Mouse (Mus musculus) stomach, embryonic 16.5 days (tissue): Measurements from ENCODE around the gene Sh3pxd2a. TPM values are rescaled to one million over a fixed set of nuclear protein-coding genes. Genes with fewer than 3 reads are reported as not detected.
A peak's percentile ranks its signal among the peaks of the same experiment; 100 is the strongest.

Experiments
- ATAC-seq: fragments of 200-750 bp; cut with Nextera tagmentation; 2 replicates; pipeline ENCODE4 v1.8.0; 2017; ENCODE audit warnings: moderate number of reproducible peaks, moderate TSS enrichment; ENCODE audit not compliant: insufficient read depth, low FRiP score
- H3K27ac ChIP-seq: fragments of 300-500 bp; sonication (generic); 2 replicates; pipeline ENCODE4 v1.5.1; 2014; ENCODE audit warnings: low read length
- H3K27me3 ChIP-seq: fragments of 300-500 bp; sonication (generic); 2 replicates; pipeline ENCODE4 v1.6.1; 2014; ENCODE audit warnings: low read length, control low read depth, mixed read lengths; ENCODE audit not compliant: control insufficient read depth, insufficient read depth
- H3K36me3 ChIP-seq: fragments of 300-500 bp; sonication (generic); 2 replicates; pipeline ENCODE4 v1.6.1; 2014; ENCODE audit warnings: low read length; ENCODE audit not compliant: control insufficient read depth, insufficient read depth
- H3K4me1 ChIP-seq: fragments of 300-500 bp; sonication (generic); 2 replicates; pipeline ENCODE4 v1.6.1; 2014; ENCODE audit warnings: low read length, control low read depth, mixed read lengths; ENCODE audit not compliant: control insufficient read depth, insufficient read depth
- H3K4me2 ChIP-seq: fragments of 300-500 bp; sonication (generic); 2 replicates; pipeline ENCODE4 v1.6.1; 2014; ENCODE audit warnings: low read depth, low read length, mixed read lengths
- H3K4me3 ChIP-seq: fragments of 300-500 bp; sonication (generic); replicated peaks from 2 replicates; pipeline ENCODE4 v1.5.1; 2014; ENCODE audit warnings: mild to moderate bottlenecking, low read length
- H3K9ac ChIP-seq: fragments of 300-500 bp; sonication (generic); 2 replicates; pipeline ENCODE4 v1.6.1; 2014; ENCODE audit warnings: low read length
- H3K9me3 ChIP-seq: fragments of 300-500 bp; sonication (generic); replicated peaks from 2 replicates; pipeline ENCODE4 v1.6.1; 2016; ENCODE audit warnings: low read length, control low read depth; ENCODE audit not compliant: control insufficient read depth
- WGBS: fragments of 180-500 bp; shearing (Covaris S2); extraction: QIAGEN DNeasy Blood & Tissue Kit; methylation state at CpG from one replicate; pipeline ENCODE4 v1.1.7; 2014; 5-methylcytosine and 5-hydroxymethylcytosine counted together
- polyA plus RNA-seq: library from polyadenylated mRNA; unstranded; fragments of >200 nt; fragmentation: Nextera tagmentation; extraction: Ambion mirVana; gene quantifications from 2 replicates; pipeline ENCODE4 v1.2.1, GENCODE M21; 2015

The Sh3pxd2a gene
- polyA plus RNA-seq, 1 experiment from 2014 or later: 6.6 TPM

GRCm38 (mm10) chr19:47462725-47463124 lies 1.5 kb downstream of the Sh3pxd2a start:
- Histone ChIP-seq H3K4me3 (peak overlapping the region; percentile 80), H3K9ac (peak overlapping the region; percentile 92), H3K4me2 (peak overlapping the region; percentile 96), H3K9me3 (no peaks in the 10 kb centered on the region), H3K36me3 (no peaks in the 10 kb centered on the region), H3K27ac (no peak overlapping the region), H3K4me1 (peaks cover 47% of the 10 kb centered on the region), H3K27me3 (no peaks in the 10 kb centered on the region)
- no peak for ATAC-seq
- WGBS: 29% methylated on average over 6 of the region's 6 CpGs

GRCm38 (mm10) chr19:47461838-47462237 lies 2.4 kb downstream of the Sh3pxd2a start:
- 80% methylated on average over 3 of the region's 3 CpGs for WGBS
- Histone ChIP-seq H3K9me3 (no peaks in the 10 kb centered on the region), H3K36me3 (no peaks in the 10 kb centered on the region), H3K9ac (no peak overlapping the region), H3K27ac (no peak overlapping the region), H3K27me3 (no peaks in the 10 kb centered on the region), H3K4me2 (0 out of 2 replicates have a peak overlapping the region, but pooled peaks have one; percentile 96), H3K4me3 (no peak overlapping the region), H3K4me1 (peaks cover 47% of the 10 kb centered on the region)
- ATAC-seq: no peak

- H3K27ac ChIP-seq: no peak overlapping the region
- H3K9ac ChIP-seq: no peak overlapping the region
- no peak for ATAC-seq
- H3K36me3 ChIP-seq: no peaks in the 10 kb centered on the region
- H3K4me3 ChIP-seq: no peak overlapping the region
- H3K27me3 ChIP-seq: no peaks in the 10 kb centered on the region
- WGBS: 75% methylated on average over 9 of the region's 9 CpGs
- no peaks in the 10 kb centered on the region for H3K9me3 ChIP-seq
- H3K4me2 ChIP-seq: no peak overlapping the region
- peaks cover 47% of the 10 kb centered on the region for H3K4me1 ChIP-seq
Measured at GRCm38 (mm10) chr19:47461386-47461785, 2.8 kb downstream of the Sh3pxd2a start.

GRCm38 (mm10) chr19:47460120-47460960 lies 3.9 kb downstream of the Sh3pxd2a start:
- Histone ChIP-seq H3K9ac (no peak overlapping the region), H3K36me3 (no peaks in the 10 kb centered on the region), H3K4me1 (peaks cover 55% of the 10 kb centered on the region), H3K27ac (no peak overlapping the region), H3K4me2 (no peak overlapping the region), H3K4me3 (no peak overlapping the region), H3K9me3 (no peaks in the 10 kb centered on the region), H3K27me3 (no peaks in the 10 kb centered on the region)
- ATAC-seq: no peak
- 39% methylated on average over 19 of the region's 19 CpGs for WGBS

DNA sequence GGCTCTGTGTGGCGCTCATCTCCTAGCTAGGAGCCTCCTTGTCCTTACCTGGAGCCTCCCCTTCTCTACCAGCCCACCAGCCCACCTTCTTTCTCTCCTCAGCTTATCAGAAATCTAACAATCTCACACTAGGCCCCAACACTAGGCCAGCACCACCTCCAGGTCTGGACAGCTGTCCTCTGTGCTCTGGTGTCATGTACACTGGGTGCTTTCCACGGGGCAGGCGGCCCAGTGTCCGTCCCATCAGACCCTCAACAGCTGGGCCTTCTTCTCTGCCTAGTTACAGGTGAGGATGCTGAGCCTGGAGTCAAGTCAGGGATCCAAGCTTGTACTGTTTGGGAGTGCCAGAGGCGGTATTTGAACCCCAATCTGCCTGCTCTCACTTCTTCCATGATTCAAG lies 5.0 kb downstream of the Sh3pxd2a start:
- Histone ChIP-seq H3K36me3 (no peaks in the 10 kb centered on the region), H3K4me2 (no peak overlapping the region), H3K9me3 (no peaks in the 10 kb centered on the region), H3K4me1 (peaks cover 63% of the 10 kb centered on the region), H3K9ac (no peak overlapping the region), H3K4me3 (no peak overlapping the region), H3K27ac (no peak overlapping the region), H3K27me3 (no peaks in the 10 kb centered on the region)
- WGBS: 84% methylated on average over 5 of the region's 5 CpGs
- no peak for ATAC-seq

DNA sequence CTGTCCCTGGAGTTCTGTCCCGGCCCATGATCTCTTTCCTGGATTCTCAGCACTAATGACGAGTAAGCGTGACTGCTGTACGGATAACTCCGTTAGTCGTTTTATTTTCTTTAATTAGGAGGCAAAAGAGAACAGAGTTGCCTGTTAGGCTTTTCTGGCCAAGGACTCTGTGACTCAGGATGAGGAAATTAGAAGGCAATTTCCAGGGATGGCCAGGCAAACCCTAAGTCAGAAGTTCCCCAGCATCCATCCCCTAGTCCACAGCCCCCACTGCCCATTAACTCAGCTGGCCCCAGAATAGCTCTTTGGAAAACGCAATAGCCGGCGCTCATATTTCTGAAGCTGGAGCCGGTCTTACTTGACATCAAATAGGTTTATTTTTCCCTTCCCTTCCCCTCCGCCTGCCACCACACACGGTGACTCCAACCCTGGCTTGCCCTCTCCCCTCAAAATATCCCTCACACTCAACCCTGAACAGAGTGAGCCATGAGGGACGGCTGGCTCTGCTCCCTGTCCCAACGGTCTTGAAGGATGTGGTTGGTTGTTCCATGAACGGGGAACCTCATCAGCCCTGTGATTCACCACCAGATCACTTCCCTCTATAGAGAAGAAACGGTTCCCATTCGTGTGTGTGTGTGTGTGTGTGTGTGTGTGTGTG lies 5.6 kb downstream of the Sh3pxd2a start:
- no peak for ATAC-seq
- Histone ChIP-seq H3K9ac (no peak overlapping the region), H3K4me1 (peaks cover 67% of the 10 kb centered on the region), H3K4me2 (no peak overlapping the region), H3K27me3 (no peaks in the 10 kb centered on the region), H3K27ac (no peak overlapping the region), H3K9me3 (no peaks in the 10 kb centered on the region), H3K36me3 (no peaks in the 10 kb centered on the region), H3K4me3 (no peak overlapping the region)
- WGBS: 59% methylated on average over 17 of the region's 17 CpGs

DNA sequence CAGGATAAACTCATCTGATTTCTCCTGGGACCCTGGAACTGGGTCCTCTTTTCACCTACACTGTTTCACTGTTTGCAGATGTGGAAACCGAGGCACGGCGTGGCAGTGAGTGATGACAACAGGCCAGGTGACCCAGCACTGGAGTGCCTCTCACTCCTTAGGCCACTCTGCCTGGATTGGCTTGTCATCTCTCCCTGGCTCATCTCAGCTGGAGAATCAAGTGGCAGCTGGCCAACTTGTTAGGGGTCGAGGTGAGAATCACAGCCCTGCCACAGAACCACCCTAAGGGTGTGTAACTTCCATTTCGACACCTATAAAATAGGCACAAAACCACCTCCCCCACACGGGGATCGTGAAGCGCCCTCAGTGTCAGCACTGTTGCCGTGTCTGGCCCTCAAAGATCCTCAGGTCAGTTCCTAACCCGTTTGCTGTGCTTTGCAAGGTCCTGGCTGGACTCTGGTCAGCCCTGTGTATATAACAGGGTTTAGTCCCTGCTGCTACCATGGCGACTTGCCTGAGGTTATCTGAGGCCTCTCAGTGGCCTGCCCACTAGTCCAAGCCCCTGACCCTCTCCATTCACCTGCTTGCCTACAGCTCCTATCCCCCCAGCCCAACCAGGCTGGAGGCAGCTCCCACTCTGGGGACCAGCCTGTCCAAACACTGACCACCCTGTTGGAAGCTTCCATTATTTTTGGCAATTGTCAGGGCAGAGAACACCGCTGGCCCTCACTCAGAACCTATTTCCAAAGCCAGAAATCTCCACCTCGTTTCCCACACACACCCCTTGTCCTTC lies 6.3 kb downstream of the Sh3pxd2a start:
- no peaks in the 10 kb centered on the region for H3K36me3 ChIP-seq
- H3K27me3 ChIP-seq: no peaks in the 10 kb centered on the region
- peaks cover 62% of the 10 kb centered on the region for H3K4me1 ChIP-seq
- H3K9ac ChIP-seq: no peak overlapping the region
- ATAC-seq: no peak
- H3K27ac ChIP-seq: no peak overlapping the region
- WGBS: 58% methylated on average over 13 of the region's 13 CpGs
- H3K9me3 ChIP-seq: no peaks in the 10 kb centered on the region
- H3K4me2 ChIP-seq: no peak overlapping the region
- no peak overlapping the region for H3K4me3 ChIP-seq

- Histone ChIP-seq H3K4me1 (peaks cover 58% of the 10 kb centered on the region), H3K36me3 (no peaks in the 10 kb centered on the region), H3K4me3 (no peak overlapping the region), H3K9ac (no peak overlapping the region), H3K4me2 (no peak overlapping the region), H3K27ac (no peak overlapping the region), H3K27me3 (no peaks in the 10 kb centered on the region), H3K9me3 (no peaks in the 10 kb centered on the region)
- ATAC-seq: no peak
- WGBS: 53% methylated on average over 6 of the region's 6 CpGs
Measured at GRCm38 (mm10) chr19:47456021-47456420, 8.2 kb downstream of the Sh3pxd2a start.
